Mouse (Mus musculus) forebrain, embryonic 11.5 days (tissue): ENCODE measurements around the gene Slc19a3. TPM values are rescaled to one million over a fixed set of nuclear protein-coding genes. Genes with fewer than 3 reads are reported as not detected.

ENCODE experiments used
- ATAC-seq: fragments of 200-750 bp; cut with Nextera tagmentation; replicated peaks from 2 replicates; pipeline ENCODE4 v1.8.0; 2017; ENCODE audit warnings: moderate TSS enrichment; ENCODE audit not compliant: low FRiP score
- DNase-seq: peaks from one replicate; pipeline ENCODE4 v3.0.0-alpha.2; 2017; ENCODE audit warnings: low spot score
- H3K27ac ChIP-seq: fragments of 300-500 bp; sonication (generic); 2 replicates; pipeline ENCODE4 v1.5.1; 2014; ENCODE audit warnings: low read depth, low read length
- H3K27me3 ChIP-seq: fragments of 300-500 bp; sonication (generic); 2 replicates; pipeline ENCODE4 v1.6.1; 2014; ENCODE audit warnings: mild to moderate bottlenecking, low read length, mixed read lengths; ENCODE audit not compliant: control insufficient read depth, insufficient read depth
- H3K36me3 ChIP-seq: fragments of 300-500 bp; sonication (generic); 2 replicates; pipeline ENCODE4 v1.6.1; 2014; ENCODE audit warnings: mild to moderate bottlenecking, low read length, moderate library complexity, mixed read lengths; ENCODE audit not compliant: control insufficient read depth, insufficient read depth
- H3K4me1 ChIP-seq: fragments of 300-500 bp; sonication (generic); replicated peaks from 2 replicates; pipeline ENCODE4 v1.6.1; 2014; ENCODE audit warnings: low read length, mixed read lengths; ENCODE audit not compliant: control insufficient read depth, insufficient read depth
- H3K4me2 ChIP-seq: fragments of 300-500 bp; sonication (generic); 2 replicates; pipeline ENCODE4 v1.6.1; 2014; ENCODE audit warnings: low read depth, mild to moderate bottlenecking, low read length, moderate library complexity, mixed read lengths; ENCODE audit not compliant: severe bottlenecking
- H3K4me3 ChIP-seq: fragments of 300-500 bp; sonication (generic); 2 replicates; pipeline ENCODE4 v1.5.1; 2014; ENCODE audit warnings: low read depth, low read length
- H3K9ac ChIP-seq: fragments of 300-500 bp; sonication (generic); 2 replicates; pipeline ENCODE4 v1.6.1; 2014; ENCODE audit warnings: low read length
- H3K9me3 ChIP-seq: fragments of 300-500 bp; sonication (generic); 2 replicates; pipeline ENCODE4 v1.6.1; 2016; ENCODE audit warnings: low read length, mixed read lengths; ENCODE audit not compliant: control insufficient read depth
- WGBS: fragments of 180-500 bp; shearing (Covaris S2); extraction: QIAGEN DNeasy Blood & Tissue Kit; methylation state at CpG from one replicate; pipeline ENCODE4 v1.1.7; 2014; 5-methylcytosine and 5-hydroxymethylcytosine counted together
- polyA plus RNA-seq: library from polyadenylated mRNA; unstranded; fragments of >200 nt; fragmentation: Nextera tagmentation; extraction: Ambion mirVana; gene quantifications from 2 replicates; pipeline ENCODE4 v1.2.1, GENCODE M21; 2014

Slc19a3 gene
- polyA plus RNA-seq, 1 experiment from 2014 or later = 0.40 TPM

- Histone ChIP-seq H3K36me3 (no peaks in the 10 kb centered on the region), H3K27ac (no peak within 1 kb of the TSS), H3K9ac (no peak within 1 kb of the TSS), H3K9me3 (no peaks in the 10 kb centered on the region), H3K4me2 (no peak within 1 kb of the TSS), H3K27me3 (no peaks in the 10 kb centered on the region), H3K4me3 (no peak within 1 kb of the TSS), H3K4me1 (no peaks in the 10 kb centered on the region)
- ATAC-seq (no peak), DNase-seq (no peak)
- 92% methylated on average over 4 of the region's 4 CpGs for WGBS
These were observed 22.4 kb upstream of the Slc19a3 start, which contains the start of gene Krtap28-13 for GRCm38 (mm10) chr1:83060643-83061042. Gene Krtap28-13 (plus strand): TSS chr1:83060930.

DNA sequence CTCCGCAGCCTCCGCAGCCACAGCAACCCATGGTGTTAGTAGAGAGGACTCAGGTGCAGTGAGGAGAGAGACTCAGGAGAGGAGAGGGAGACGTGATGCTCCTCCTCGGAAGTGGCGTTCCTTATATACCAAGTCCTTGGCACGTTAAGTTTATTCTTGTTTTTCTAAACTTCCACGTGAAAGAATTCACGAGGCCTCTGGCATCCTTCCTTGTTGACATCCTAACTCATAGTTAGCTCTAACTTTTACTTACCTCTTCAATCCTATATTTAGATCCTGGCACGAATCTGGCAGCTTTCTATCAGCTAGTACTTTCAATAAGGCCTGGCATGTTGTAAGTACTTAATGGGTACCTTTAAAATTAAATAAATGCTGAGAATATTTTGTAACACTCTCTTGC, 21.0 kb upstream of the Slc19a3 start, which contains the start of gene A030005K14Rik:
Gene A030005K14Rik, minus strand, starts transcription at position 101 of the 400 bp plus-strand sequence.
- Histone ChIP-seq H3K4me1 (no peaks in the 10 kb centered on the region), H3K9ac (no peak within 1 kb of the TSS), H3K4me2 (no peak within 1 kb of the TSS), H3K4me3 (no peak within 1 kb of the TSS), H3K36me3 (no peaks in the 10 kb centered on the region), H3K9me3 (no peaks in the 10 kb centered on the region), H3K27ac (no peak within 1 kb of the TSS), H3K27me3 (no peaks in the 10 kb centered on the region)
- WGBS = 87% methylated on average over 9 of the region's 9 CpGs
- ATAC-seq = no peak
- DNase-seq = no peak

- H3K4me3 ChIP-seq = no peak overlapping the region
- no peak for ATAC-seq
- 81% methylated on average over 1 of the region's 1 CpGs for WGBS
These were observed 20.2 kb upstream of the Slc19a3 start for GRCm38 (mm10) chr1:83058481-83058880.

DNA sequence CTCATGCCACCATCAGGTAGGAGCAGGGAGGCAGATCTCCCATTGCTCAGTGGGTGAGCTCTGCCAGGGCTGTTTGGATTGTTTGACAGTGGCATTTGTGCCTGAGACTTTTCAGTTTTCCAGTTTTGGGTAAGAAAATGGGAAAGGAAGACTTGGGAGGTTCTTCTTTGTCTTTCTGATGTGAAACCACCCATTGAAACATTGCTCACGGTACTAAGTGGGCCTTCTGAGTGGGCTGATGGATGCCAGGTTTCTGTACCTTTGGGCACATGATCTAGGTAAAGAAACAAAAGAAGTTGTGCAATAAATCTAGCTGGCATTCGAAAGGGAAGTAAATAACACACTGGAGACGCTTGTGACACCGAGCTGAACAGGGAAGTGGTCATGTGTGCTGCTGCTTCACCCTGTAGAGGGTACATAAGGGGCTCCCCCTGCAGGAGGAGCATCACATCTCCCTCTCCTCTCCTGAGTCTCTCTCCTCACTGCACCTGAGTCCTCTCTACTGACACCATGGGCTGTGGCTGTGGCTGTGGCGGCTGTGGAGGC, 6.7 kb upstream of the Slc19a3 start, which contains the start of gene Gm47969:
Gene Gm47969, plus strand, starts transcription at position 51 of the 546 bp plus-strand sequence.
- 91% methylated on average over 5 of the region's 5 CpGs for WGBS
- Histone ChIP-seq H3K4me3 (no peak within 1 kb of the TSS), H3K4me1 (no peaks in the 10 kb centered on the region)

More at GRCm38 (mm10) chr1:83058481-83058880, 20.2 kb upstream of the Slc19a3 start:
- no peak for DNase-seq
- H3K27ac ChIP-seq = no peak overlapping the region
- no peak overlapping the region for H3K9ac ChIP-seq
- no peaks in the 10 kb centered on the region for H3K4me1 ChIP-seq
- H3K4me2 ChIP-seq = no peak overlapping the region
- no peaks in the 10 kb centered on the region for H3K9me3 ChIP-seq
- H3K36me3 ChIP-seq = no peaks in the 10 kb centered on the region
- H3K27me3 ChIP-seq = no peaks in the 10 kb centered on the region

GRCm38 (mm10) chr1:83042380-83042779, 4.1 kb upstream of the Slc19a3 start, which contains the start of gene Krtap28-10:
Gene Krtap28-10 (minus strand): TSS chr1:83042480.
- no peak within 1 kb of the TSS for H3K4me3 ChIP-seq
- H3K36me3 ChIP-seq = no peaks in the 10 kb centered on the region
- H3K9me3 ChIP-seq = no peaks in the 10 kb centered on the region
- H3K9ac ChIP-seq = no peak within 1 kb of the TSS
- H3K4me1 ChIP-seq = peaks cover 2% of the 10 kb centered on the region; the same call in 1 of the 2 replicates
- no peak for DNase-seq
- no peak for ATAC-seq
- no peak within 1 kb of the TSS for H3K27ac ChIP-seq
- H3K4me2 ChIP-seq = no peak within 1 kb of the TSS
- no peaks in the 10 kb centered on the region; the same call in 1 of the 2 replicates for H3K27me3 ChIP-seq
- 90% methylated on average over 2 of the region's 2 CpGs for WGBS

More for the DNA sequence above, 6.7 kb upstream of the Slc19a3 start, which contains the start of gene Gm47969:
- Histone ChIP-seq H3K36me3 (no peaks in the 10 kb centered on the region), H3K27me3 (no peaks in the 10 kb centered on the region), H3K27ac (no peak within 1 kb of the TSS), H3K9ac (no peak within 1 kb of the TSS), H3K4me2 (no peak within 1 kb of the TSS), H3K9me3 (no peaks in the 10 kb centered on the region)
- DNase-seq (no peak), ATAC-seq (no peak)

DNA sequence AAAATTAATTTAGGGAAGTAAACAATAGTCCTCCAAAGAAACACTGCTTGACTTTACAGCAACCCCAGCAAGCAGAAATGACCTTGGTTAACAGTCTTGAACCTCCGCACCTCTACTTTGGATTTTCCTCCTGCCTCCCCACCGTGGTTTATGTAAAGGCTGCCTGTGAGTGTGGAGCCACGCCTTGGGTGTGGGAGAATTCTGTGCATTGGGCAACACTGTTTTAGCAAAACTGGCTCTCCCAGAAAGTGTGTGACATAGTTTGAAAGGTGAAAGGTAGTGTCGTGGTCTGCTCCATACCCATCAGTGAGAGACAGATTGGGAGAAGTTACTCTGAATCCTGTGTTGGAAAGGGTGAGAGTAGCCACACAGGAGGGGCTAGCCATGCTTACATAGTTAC, 832 bp upstream of the Slc19a3 start:
- Histone ChIP-seq H3K4me3 (no peak overlapping the region), H3K36me3 (no peaks in the 10 kb centered on the region), H3K4me2 (no peak overlapping the region), H3K27ac (no peak overlapping the region), H3K27me3 (no peaks in the 10 kb centered on the region; the same call in 1 of the 2 replicates), H3K9me3 (no peaks in the 10 kb centered on the region), H3K9ac (no peak overlapping the region), H3K4me1 (peaks cover 2% of the 10 kb centered on the region; the same call in 1 of the 2 replicates)
- 78% methylated on average over 4 of the region's 4 CpGs for WGBS
- ATAC-seq (0 out of 2 replicates have a peak, but pooled peaks have one; percentile 19), DNase-seq (no peak)

GRCm38 (mm10) chr1:83036892-83037667, 1.2 kb downstream of the Slc19a3 start:
- Histone ChIP-seq H3K27me3 (no peaks in the 10 kb centered on the region; the same call in 1 of the 2 replicates), H3K27ac (no peak overlapping the region), H3K4me1 (peaks cover 2% of the 10 kb centered on the region; the same call in 1 of the 2 replicates), H3K4me3 (no peak overlapping the region), H3K36me3 (no peaks in the 10 kb centered on the region), H3K9me3 (no peaks in the 10 kb centered on the region), H3K9ac (no peak overlapping the region), H3K4me2 (no peak overlapping the region)
- DNase-seq = no peak
- ATAC-seq = no peak
- 65% methylated on average over 11 of the region's 11 CpGs for WGBS

DNA sequence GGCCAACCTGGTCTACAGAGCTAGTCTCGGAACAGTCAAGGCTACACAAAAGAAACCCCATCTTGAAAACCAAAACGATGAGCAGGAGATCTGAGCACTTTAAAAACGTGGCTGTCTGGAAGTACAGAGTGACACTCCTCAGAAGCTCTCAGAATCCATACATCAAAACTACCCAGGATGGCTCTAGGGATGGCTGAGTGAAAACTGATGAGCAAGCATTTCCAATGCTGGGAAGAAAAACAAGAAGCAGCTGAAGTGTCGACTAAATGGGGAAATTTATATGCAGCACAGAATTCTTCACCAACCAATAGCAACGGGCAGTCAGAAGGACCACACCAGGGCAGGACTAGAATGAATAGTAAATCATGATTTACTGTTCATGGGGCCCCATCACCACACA, 3.7 kb downstream of the Slc19a3 start:
- no peak overlapping the region for H3K9ac ChIP-seq
- no peaks in the 10 kb centered on the region for H3K9me3 ChIP-seq
- DNase-seq = no peak
- no peak for ATAC-seq
- WGBS = 76% methylated on average over 5 of the region's 5 CpGs
- no peak overlapping the region for H3K4me2 ChIP-seq
- no peaks in the 10 kb centered on the region for H3K36me3 ChIP-seq
- no peak overlapping the region for H3K27ac ChIP-seq
- H3K27me3 ChIP-seq = no peaks in the 10 kb centered on the region; the same call in 1 of the 2 replicates
- H3K4me1 ChIP-seq = peaks cover 2% of the 10 kb centered on the region; the same call in 1 of the 2 replicates
- H3K4me3 ChIP-seq = no peak overlapping the region
